Mouse (Mus musculus) cerebellum, adult (tissue): ENCODE measurements around the gene Nemp2.
"Not testable (repeated sequence)": the region's sequence is repeated elsewhere in the genome, so short reads cannot be mapped to it uniquely, and the experiment has no call there.

Source experiments
- ATAC-seq: cut with Nextera tagmentation; 2 replicates; pipeline ENCODE4 v1.9.2; 2017; ENCODE audit warnings: mild to moderate bottlenecking, moderate library complexity, mixed read lengths; ENCODE audit not compliant: insufficient number of reproducible peaks, low FRiP score, low TSS enrichment

The Nemp2 gene

DNA sequence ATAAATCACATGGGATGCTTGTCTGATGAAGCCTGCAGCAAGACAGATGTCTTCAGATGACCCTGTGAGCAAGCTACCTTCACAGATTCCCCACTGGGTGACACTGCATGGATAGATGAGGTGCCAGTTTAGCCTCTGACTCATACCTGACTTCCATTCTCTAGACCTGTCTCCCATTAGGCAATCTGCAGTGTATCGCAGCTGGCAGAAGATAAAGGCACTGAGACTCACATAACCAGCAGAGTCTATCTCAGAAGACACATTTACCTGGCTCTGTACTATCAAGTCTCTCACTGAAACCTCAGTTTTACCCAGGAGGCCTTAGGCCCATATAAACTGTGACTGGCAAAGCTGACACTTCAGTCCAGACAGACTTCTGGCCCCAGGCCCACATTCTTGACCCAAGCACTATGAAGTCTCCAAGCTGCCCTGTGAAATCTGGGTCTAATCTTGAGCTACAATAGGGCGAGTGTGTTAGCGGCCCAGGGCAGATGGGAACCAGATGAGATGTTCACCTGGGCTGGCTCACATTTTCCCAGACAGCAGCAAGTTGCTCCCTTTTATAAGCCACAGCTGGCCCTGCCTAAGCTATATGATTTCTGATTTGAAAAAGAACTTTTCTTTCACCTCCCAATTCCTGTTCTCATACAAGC is 22.2 kb downstream of the Nemp2 start:
- ATAC-seq, result no peak

GRCm38 (mm10) chr1:52653366-52653765 is 22.9 kb downstream of the Nemp2 start:
- no peak for ATAC-seq

- ATAC-seq, result no peak
Observed at GRCm38 (mm10) chr1:52655153-52655552, 24.6 kb downstream of the Nemp2 start.

GRCm38 (mm10) chr1:52658160-52658559 is 27.7 kb downstream of the Nemp2 start:
- ATAC-seq, result no peak

DNA sequence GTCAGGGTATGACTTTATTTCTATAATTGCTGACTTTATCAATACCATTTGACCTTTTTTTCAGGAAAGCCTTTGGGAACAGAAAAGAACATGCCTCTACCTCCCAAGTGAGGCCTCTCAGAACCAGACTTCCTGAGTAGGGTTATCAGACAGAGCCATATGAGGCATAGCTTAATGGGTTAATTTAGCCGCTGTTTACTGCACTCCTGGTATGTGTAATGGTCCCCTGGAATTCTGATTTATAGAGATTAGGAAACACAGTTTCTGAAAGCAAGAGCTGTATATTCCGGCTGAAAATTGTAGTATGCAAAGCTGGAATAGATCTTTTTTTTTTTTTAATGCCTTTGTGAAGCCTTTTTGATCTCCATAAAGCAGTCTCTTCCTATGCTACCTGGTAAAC is 29.8 kb downstream of the Nemp2 start:
- no peak for ATAC-seq

- ATAC-seq, result no peak
Observed at GRCm38 (mm10) chr1:52660765-52661164, 30.3 kb downstream of the Nemp2 start.

GRCm38 (mm10) chr1:52663228-52663627 is 32.7 kb downstream of the Nemp2 start:
- ATAC-seq, result no peak

GRCm38 (mm10) chr1:52668743-52669323 is 38.3 kb downstream of the Nemp2 start:
- no peak for ATAC-seq

GRCm38 (mm10) chr1:52669931-52670330 is 39.4 kb downstream of the Nemp2 start:
- no peak for ATAC-seq

DNA sequence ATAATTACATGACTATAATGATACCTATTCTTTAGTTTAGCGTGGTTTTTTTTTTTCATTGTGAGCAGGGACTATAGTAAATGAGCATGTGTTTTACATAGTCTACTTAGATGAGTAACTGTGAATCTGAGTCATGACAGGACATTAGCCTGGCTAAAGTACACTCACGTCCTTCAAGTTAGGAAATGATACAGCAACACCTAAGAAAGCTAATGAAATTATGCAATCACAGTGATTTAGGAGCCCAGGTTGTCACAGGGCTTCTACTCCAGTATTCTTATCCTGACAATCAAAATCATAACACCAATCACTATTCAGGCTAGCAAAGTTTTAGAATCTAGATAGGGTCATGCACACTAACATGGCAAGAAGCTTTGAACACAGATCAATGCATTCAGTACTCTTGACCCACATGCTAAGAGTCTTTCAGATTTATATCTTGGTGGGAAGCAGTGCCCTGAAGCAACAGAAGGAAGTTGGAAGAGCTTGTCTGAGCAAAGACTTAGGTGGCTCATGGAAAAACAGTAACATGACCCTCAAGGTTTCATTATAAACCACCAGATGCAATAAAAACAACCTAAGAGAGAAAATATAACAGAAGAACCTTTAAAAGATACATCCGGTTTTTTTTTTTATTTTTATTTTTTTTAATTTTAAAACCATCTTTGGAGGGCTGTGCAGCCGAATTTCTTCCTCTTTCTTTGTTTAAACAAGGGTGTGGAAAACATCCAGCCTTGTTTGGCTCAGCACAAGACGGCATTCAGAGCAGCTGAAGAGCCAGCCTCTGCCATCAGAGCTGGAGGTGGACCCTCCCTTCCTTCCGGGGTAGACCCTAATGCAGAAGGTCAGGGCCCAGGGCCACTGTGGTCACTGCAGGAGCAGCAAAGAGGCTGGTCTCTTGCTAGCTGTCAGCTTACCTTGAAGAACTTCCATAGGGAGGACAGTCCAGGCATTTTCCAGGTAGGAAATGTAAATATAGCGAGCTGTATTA is 45.4 kb downstream of the Nemp2 start:
- no peak for ATAC-seq

DNA sequence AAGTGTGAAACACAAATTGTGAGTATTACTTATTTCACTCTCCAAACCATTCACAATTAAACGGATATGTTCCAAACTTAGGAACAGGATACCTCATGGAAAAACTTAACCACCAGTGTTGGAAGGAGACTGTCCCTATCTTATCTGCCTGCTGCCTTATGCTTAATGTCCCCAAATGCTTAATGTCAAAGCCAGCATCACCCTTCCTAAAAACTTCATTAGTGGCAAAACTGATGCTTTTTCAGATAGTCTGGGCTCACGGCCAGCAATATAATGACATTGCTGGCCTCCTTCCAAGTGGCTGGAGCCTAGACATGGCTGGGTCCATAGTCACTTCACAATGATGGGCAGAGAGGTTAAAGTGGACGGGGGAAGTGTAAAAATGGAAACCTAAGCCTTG is 46.1 kb downstream of the Nemp2 start:
- ATAC-seq, result 0 out of 2 replicates have a peak, but pooled peaks have one; percentile 41

- no peak for ATAC-seq
Observed at GRCm38 (mm10) chr1:52683550-52683949, 53.0 kb downstream of the Nemp2 start.

DNA sequence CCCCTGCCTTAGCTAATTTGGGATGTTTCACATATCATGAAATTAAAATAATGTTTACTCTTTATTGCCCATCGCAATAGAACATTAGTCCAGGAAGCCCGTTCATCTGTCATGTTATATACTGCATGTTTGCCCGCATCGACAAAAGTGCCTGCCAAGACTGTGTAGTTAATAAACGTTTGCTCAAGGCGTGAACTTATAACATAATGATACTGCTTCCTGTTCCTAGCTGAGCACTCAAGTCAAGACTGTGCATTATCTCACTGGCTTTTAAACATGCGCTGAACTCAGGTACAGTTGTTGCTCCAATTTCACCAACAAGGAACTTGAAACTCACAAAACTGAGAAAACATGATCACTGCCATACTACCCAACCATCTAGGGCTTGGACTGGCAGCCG is 57.1 kb downstream of the Nemp2 start:
- ATAC-seq, result no peak

DNA sequence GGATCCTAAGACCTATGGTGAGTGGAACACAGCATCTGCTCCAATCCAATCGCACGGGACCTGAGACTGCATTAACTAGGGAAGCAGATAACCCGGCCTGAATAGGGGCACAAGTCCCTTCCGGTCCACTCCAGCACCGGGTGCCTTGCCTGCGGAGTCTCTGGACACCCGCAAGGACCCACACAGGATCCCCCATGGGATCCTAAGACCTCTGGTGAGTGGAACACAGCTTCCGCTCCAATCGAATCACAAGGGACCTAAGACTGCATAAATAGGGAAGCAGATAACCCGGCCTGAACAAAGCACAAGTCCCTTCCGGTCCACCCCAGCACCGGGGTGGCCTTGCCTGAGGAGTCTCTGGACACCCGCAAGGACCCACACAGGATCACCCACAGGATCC is 64.0 kb downstream of the Nemp2 start:
- ATAC-seq, result not testable (repeated sequence)
